Mouse (Mus musculus) thymus, postnatal 0 days (tissue): ENCODE data around the gene Phactr2. TPM values are rescaled to one million over a fixed set of nuclear protein-coding genes. Genes with fewer than 3 reads are reported as not detected.

Experiments used
- DNase-seq: peaks from one replicate; pipeline ENCODE4 v3.0.0-alpha.2; 2015; ENCODE audit warnings: low spot score
- polyA plus RNA-seq: library from polyadenylated mRNA; unstranded; fragments of >200 nt; fragmentation: Nextera tagmentation; extraction: Ambion mirVana; gene quantifications from 2 replicates; pipeline ENCODE4 v1.2.1, GENCODE M21; 2015

Gene Phactr2
- polyA plus RNA-seq, 1 experiment from 2014 or later, result 7.0 TPM

DNA sequence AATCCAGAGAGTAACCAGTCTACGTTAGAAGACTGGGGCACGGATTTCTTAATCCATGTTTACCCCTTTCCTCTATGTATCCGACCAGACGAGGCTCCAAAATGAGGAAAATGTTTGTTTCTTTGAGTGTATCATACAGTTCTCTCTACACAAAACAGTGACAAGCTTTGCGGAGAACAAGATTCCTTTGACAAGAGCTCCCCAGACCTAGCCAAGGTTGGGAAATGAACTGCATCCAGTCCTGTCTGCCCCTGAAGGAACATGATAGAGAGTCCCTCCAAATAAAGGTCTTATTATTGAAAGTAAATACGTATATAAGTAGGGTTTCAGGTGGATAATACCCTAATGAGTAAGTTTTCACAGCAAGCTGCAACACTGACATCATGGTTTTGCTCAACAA, 199.1 kb downstream of the Phactr2 start:
- DNase-seq, result no peak

DNA sequence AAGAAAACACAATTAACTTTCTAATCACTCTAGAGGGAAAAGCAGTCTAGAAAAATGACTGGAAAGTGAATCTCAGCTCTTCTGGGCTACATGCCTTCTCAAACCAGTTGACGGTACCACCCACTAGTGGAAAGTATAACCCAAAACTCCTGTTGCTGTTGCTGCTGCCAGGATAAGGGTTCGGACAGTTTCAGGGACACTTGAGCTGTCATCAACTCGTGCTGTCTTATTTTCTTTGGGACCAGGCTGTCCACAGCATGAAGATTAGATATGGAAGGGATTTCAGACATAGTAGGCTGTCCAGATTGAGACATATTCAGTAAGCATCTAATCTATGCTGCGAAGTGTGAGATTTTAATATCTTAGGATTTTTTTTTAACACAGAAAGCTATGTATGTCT, 199.5 kb downstream of the Phactr2 start:
- DNase-seq, result no peak

DNA sequence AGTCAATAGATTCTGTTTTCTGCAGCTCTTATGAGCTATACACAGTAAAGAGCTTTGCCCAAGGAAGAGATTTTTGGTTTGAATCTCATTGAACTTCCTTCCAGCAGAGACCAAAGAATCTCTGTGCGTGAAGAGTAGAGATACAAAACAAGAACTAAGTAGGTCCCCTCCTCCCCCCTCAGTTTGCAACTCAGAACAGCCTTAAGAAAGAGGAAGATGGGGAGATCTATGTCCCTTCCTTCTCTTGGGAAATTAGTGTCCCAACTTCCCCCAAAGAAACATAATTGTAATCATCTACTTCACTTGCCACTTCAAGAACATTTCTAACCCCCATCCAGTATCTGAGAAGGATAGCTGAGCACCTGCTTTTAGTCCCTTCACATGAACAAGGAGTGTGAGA, 200.5 kb downstream of the Phactr2 start:
- no peak for DNase-seq

DNA sequence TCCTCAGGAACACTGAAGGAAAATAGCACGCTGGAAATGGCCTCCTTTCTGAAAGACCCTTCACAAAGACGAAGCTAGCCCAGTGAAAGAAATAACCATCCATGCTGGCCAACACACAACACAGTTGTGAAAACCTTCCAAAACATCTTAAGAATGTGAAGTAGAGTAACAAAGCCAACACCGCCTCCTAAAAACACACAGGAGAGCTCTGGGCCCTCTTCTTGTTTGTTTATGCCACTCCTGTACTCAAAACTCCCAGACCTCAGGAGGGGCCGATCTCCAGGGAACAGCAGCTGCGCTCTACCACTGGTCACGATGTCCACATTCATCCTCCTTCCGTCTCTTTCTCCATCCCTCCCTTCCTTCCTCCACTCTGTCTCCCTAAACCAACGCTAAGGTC, 202.5 kb downstream of the Phactr2 start:
- no peak for DNase-seq

DNA sequence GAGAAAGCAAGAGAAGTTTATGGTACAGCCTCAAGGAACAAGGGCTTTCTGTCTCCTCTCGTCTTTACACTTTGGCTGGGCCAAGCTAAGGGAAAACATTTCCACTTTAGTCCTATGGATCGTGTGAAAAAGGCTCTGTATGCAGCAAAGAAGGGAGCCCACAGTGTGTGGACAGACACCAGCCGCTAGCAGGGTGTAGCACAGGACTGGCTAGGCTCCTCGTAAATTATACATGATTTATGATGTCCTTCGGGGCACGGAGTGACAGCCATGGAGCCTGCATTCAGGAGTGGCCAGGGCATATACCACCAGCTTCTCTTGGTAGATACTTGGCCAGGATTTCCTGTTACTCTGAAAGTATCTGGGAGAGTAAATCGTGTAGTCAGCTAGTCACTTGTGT, 203.1 kb downstream of the Phactr2 start:
- DNase-seq, result no peak

DNA sequence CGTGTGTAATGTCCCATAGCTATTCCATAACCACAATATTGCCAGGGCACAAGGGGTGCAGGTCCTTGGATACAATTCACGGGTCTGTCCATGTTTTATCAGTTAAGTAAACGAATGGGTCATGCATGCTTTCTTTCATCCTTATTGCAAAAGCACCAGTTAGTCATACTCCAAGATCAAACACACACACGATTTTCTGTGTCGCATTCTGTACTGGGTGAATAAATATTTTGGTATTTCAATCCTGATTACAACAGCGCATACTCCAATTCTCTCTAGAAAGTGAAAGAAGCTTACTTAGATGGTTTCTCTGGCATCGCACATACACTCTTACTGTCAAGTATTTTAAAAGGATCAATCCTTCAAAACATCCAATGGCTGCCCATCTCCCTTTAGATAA, 203.9 kb downstream of the Phactr2 start:
- no peak for DNase-seq

DNA sequence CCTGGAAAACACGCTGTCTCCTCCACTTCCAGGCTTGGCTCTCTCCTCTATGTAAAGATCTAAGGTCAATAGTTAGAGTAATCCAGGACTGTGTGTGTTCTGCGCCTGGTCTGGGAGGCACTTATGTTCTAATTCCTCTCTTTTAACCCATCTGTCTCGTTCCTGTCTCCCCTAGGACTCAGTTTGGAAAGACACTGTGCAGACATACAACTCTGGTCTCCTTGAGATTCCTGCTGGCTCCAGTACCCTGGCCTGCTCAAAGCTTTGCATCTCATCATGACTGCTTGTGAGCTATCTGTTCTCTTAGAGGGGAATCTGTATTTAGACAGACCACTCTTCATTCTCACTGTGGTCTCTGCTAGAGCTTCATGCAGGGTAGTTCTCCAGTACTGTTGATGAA, 215.0 kb downstream of the Phactr2 start:
- no peak for DNase-seq

DNA sequence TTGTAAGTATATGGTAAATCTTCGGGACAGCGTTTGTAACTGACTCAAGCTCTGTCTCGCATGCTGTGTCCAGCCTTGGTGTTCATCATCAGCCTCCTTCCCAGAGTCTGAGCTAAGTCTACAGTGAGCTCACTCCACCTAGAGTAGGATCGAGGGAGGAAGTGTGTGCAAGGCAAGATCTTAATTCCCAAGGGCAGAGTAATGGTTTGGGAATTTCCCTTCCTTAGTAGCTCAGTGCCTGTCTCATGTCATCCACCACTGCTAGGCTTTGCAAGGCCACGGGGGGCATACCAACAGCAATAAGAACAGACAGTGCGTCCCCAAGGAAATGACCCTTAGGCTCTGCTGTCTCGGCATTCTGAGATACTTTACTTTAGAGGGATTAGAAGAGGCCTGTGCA, 218.0 kb downstream of the Phactr2 start:
- no peak for DNase-seq

DNA sequence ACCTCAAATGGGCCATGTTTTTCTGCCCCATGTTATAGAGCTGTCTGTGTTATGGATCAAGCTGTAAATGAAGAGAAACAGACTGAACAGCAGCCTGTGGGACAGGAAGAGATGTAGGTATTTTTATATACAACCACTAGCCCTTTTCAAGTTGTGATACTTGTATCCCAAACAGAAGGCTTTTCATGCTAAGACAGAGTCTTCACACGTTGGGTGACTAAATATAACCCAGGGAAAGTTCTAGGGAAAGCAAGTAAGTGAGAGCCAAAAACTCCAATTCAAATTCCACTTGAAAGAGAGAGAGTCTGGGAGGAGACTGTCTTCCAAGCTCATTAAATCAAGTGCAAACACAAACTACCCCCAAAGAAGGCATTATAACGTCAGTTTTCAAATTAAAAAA, 223.9 kb downstream of the Phactr2 start:
- no peak for DNase-seq

DNA sequence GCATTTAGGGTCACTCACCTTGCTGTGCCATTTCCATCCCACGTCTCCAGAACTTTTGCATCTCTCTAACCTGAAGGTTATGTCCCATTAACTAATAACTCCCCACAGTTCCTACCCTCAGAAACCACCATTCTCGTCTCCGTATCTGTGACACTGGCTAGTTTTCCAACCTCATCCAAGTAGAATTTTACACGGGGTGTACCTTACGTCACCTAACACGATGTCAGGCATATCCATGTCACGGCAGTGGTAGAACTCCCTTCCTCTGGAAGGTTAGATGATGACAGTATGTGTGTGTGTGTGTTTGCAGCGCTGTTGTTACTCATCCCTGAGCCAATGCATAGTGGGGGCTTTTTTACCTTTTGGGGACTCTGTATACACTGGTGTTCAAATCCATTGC, 225.1 kb downstream of the Phactr2 start:
- no peak for DNase-seq

DNA sequence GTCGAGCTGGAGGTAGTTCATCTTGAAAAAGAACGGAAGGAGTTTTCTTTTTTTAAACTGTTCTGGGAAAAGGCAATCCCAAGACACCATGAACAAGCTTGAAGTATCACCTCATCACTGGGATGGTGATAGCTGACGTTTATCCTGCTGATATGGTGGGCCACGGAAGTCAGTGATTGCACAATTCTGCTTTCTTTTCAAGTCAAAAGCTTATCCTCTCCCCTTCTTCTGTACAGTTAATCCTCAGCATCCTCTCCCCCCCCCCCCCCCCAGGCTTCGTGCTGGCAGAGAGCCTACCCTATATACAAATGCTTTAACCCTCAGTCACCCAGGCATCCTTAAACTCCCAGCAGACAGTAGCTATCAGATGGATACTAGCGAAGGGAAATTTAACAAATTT, 228.5 kb downstream of the Phactr2 start:
- no peak for DNase-seq

DNA sequence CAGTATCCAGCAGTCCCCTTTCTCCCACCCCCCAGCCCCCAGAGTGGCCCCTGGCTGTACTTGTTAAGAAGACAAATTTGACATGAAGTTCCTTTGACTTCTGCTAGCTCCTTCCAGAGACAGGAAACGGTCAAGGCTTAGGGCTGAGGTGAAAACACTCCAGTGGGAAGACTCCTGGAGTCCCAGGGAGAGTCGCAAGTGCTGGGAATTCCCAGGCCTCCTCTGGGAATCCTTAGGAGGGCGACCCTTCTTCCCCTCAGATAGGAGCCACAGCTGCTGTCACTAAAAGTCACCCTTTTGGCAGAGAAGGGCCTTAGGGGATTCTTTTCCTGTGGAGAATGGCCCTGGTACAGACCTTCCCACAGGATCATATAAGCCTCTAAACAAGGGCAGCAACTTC, 230.0 kb downstream of the Phactr2 start:
- no peak for DNase-seq

DNA sequence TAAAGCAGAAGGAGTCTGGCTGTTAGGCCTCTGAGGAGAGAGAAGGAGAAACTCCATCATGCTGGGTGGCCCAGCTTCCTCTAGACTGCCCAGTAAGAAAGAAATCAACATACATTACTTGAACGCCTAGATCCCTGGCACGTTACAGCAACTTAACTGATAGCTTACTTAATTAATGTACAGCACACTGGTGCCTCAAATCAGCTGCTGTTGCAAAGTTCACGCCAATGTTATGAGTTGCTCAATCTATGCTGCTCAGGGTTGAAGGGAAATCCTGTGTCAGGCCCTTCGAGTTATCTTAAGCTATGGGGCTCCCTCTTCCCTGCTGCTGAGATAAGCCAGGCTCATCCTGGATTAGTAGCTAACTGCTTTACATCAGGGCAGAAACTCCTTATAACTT, 233.8 kb downstream of the Phactr2 start:
- DNase-seq, result no peak

DNA sequence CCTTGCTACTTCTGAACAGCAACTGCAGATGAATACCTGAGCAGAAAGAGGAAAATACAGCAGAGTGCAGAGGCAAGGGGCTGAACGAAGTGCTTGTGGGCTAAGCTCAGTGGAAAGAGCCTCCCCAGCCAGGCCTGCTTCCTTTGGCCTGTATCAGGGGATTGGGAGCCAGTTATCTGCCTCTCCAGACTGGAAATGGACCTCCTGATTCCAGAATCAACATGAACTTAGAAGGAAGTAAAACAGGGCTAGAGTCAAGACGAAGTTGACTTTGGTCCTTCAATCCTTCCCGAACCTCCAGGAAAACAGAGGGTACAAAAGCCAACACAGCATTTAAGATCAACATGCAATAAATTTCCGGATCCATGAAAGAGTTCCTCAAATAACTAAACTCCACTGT, 236.0 kb downstream of the Phactr2 start:
- DNase-seq, result no peak

DNA sequence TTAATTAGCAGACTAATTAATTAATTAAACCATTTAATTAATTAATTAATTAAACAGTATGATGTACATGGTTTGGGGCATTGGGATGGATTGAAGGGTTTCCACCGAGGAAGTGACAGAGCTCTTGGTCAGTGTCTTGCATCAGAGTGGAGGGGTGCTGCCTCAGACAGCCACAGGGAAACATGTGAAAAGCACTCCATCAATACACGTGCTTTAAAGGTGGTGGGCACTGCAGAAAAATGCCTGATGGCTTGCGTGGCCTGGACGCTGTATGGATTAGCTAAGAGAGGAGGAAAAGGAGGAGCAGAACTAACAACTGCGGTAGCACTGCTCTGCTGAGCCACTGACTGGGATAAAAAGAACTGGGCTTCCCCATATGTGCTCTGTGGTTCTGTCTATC, 237.3 kb downstream of the Phactr2 start:
- no peak for DNase-seq

DNA sequence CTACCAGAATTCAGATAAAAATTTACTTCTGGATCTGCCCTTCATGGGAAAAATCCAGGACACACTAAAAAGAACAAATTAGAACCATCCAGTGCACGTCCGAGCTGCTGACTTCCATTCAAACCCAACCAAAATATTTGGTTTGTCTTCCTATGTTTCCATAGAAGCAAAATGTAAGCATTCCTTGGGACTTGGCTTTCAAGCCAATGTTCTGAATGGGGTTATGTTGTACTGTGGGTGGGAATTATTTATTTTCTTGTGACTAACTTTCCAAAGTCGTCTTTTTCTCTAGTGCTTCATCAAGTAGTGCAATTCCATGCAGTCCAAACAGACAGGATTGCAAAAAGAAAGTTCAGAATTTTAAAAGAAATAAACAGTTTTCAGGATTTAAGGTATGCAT, 239.7 kb downstream of the Phactr2 start:
- no peak for DNase-seq

DNA sequence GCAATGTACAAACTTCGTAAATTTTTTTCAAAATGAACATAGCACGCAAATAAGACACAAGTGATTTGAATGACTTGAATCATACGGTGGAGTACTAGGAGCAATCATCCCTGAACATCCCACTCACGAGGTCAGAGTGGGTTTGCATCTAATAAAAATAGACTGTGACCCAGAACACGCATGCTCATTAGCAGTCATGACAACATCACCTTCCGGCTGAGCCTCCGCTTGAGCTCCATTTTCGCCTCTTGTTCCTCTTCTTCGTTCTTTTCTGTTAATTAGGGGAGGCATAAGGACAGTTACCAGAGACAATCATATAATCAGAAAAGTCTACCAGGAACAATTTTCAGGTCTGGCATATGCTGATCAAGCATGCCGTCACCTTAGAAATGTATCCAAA, 240.3 kb downstream of the Phactr2 start:
- no peak for DNase-seq

DNA sequence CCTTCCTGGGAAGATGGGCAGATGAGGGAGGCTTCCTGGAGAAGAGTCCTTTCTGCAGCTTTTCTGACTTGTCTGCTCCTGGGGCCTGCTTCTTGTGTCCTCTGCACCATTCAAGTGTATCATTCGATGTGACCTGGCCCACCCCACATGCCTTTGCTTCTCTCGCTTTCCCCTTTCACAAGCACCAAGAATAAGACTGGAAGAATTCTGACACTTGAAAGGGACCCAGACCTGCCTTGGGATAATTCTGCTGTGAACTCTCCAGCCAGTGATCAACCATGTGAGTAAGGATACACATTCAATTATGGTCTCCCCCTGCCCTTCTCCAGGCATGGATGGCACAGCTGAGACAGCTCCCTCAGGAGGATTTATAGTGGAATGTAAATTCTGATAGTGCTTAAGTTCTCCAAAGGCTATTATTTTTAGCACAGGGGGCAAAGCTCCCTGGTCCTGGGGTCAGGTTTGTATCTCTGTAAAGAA, 241.0 kb downstream of the Phactr2 start:
- no peak for DNase-seq

DNA sequence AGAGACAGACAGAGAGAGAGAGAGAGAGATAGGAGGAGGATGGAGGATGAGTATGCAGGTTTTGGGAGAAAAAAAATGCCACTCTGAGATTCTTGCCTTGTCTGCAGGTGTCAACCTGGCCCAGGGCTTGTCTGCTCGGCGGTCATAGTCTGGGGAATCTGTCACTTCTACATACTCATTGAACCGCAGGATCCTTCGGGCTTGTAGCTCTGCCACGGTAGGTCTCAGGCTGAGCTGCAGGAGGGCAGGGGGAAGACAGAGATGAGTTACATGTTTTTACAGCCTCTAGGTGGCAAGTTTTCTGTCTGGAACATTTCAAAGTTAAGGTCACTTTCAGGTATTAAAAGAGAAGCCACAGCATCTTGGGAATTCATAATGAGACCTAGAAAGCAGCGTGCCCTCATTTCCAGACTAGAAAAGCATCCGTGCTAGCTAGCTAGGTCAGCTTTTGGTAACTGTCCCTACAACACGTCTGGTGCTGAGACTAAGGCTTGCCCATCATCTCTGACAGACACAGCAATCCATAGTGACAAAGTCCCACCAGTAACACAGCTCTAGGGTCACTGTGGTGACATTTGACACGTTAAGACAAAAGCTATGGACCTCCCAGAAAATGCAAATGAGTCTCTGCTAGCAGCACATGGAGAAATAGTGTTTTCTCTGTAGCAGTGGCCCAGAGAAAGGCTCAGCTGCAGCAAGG, 241.6 kb downstream of the Phactr2 start:
- DNase-seq, result no peak

DNA sequence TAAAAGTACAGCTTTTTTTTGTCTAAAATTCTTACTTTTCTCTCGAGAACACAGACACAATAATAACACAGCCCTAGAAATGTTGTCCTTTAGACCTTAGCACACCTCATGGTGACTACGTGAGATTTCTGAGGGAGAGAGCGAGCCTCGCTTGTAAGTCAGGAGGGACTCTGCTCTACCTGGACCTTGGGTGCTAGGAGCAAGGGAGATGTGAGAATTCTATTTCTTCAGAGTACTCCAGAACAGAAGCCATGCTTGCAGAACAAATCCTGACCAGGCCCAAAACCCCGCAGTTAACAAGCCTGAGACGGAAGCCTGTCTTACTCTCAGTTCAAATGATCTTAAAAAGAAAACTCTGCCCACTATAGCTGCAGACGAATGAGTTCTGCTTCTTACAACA, 243.5 kb downstream of the Phactr2 start:
- DNase-seq, result no peak

DNA sequence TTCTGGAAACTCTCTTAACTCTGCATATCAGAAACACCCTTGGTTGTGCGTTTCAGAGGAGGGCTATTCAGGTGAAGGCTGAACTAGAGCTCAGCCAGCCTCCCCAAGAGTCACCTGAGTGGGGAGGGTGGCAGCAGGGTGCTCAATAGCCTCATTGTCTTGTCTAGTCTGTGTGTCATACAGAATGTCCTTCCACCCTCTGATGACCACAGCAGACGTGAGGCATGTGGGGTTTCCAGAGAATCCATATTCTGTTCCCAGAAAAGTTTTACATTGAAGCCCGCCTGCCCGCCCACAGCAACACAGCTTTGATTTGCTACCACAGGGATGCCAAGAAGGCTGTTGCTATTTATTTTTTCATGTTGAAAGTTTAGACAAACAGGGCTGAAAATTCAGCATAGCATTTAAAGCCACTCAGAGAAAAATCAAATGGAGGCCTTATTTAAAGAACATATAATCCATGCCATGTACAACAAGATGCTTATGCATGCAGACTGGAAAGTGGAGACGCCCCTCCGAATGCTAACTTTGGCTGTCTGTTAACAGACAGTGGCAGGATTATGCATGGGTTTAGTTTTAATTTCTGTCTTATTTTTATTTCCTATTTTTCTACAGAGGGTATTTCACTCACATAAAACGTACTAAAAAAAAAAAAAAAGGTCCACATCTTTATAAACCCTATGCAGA, 248.7 kb downstream of the Phactr2 start:
- DNase-seq, result no peak

DNA sequence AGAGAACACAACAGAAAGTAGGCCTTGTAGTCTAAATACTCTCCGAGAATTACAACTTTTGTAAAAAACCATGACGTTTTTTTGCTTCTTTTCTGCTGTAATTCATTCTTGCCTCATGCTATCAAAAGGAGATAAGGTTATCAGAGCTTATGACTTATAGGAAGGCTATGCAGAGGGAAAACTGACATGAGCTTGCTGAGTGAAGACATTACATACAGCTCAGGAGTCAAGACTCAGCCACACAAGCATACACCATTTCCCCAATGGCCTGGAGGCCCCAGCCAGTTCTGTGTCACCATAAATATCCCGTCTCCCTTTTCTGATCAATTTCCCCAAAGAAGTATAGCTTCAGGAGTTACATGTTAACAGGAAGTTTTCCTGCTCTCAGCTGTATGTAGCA, 252.1 kb downstream of the Phactr2 start:
- no peak for DNase-seq

DNA sequence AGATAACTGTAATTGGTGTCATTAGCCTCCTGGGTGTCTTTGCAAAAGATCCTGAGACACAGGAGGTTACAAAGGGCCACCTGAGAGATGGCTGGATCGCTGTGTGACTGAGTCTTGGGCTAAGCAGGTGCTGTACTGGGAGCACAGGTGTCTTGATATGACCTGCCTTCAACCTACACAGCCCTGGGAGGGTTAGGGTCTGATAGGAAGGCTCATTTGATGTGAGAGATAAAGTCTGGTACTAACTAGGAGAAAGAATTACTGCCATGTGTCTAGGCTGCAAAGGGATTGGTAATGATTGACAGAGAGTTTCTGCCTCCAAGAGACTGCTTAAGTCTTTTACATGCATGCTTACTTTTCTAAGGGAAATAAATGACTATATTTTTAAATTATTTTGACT, 254.2 kb downstream of the Phactr2 start:
- no peak for DNase-seq
